ENCODE assay signal across 12 mouse cellular contexts in the genomic region with DNA sequence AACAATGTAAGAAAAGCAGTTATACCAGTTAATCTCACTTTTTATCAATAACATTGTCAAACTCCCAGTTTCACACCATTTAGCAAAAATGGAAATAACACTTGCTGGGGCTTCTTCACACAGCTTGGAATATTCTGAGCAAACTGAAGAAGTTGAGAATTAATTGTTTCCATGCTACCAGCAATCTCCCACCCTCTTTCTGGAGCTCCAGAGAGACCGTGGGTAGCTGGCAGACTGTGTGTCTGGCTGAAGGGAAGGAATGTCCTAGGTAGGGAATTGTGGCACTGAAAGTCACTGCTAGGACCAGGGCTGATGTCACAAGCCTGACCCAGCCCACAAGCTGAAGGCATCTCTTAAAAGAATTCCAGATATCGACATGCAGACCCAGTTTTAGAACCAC.
"Had no signal": no experiment of that assay in that cellular context is flagged by ENCODE, and none has a peak within 500 bp of the region (broad histone marks: within the 10 kb centered on the region; RNA-seq: fewer than 3 reads in every experiment).

No protein-coding gene starts in this region.

- ATAC-seq: liver, embryonic 12.5 days; midbrain, embryonic 16.5 days had no signal

- DNase-seq: lung, adult 18-20 months; lung, embryonic 14.5 days; lung, postnatal 10 days; lung, postnatal 4 days; midbrain, embryonic 14.5 days; retina, postnatal 1 day; spleen, adult 18-20 months; thymus, adult 18-20 months; thymus, postnatal 14 days; thymus, postnatal 36 days had no signal
